Mouse (Mus musculus) Patski (cell line): ENCODE measurements around the gene Meioc. TPM values are rescaled to one million over a fixed set of nuclear protein-coding genes. Genes with fewer than 3 reads are reported as not detected.

Experiments used
- ATAC-seq: fragments of 100-300 bp; one replicate; pipeline ENCODE4 v1.8.0; 2021
- CTCF ChIA-PET: fragments of 350-600 bp; sonication (Branson Sonifier 250); formaldehyde crosslinking; loops from one replicate; lab custom pipeline; 2022; ENCODE audit warnings: inconsistent platforms; lab: Charles Lee
- POLR2A ChIA-PET: fragments of 350-600 bp; sonication (Branson Sonifier 250); formaldehyde crosslinking; loops from one replicate; lab custom pipeline; 2022; ENCODE audit warnings: antibody characterized with exemption, inconsistent platforms; lab: Charles Lee
- DNase-seq: peaks from one replicate; pipeline ENCODE4 v3.0.0-alpha.2; 2011; ENCODE audit warnings: low read depth, low spot score
- H3K27me3 ChIP-seq: fragments of 371-371 bp; one replicate; pipeline ENCODE4 v1.5.1; 2021
- CTCF ChIP-seq: fragments of 100-300 bp; IDR thresholded peaks from one replicate; pipeline ENCODE4 v1.5.1; 2021
- in situ Hi-C: fragments of 300-500 bp; cut with MboI; formaldehyde crosslinking; loops from 3 replicates; pipeline ENCODE4 v1.11.1; 2018; ENCODE audit warnings: low pct_unique_long_range_greater_than_20kb, mixed read lengths
- polyA plus RNA-seq: library from polyadenylated mRNA; unstranded; gene quantifications from one replicate; pipeline ENCODE4 v1.2.3, GENCODE M21; 2021

Meioc gene
- 0.09 TPM for polyA plus RNA-seq

- in situ Hi-C loops, result no loop called here
- DNase-seq, result no peak
- no peak for ATAC-seq
- no peak for TF ChIP-seq CTCF
- CTCF ChIA-PET, result no interaction called here
- POLR2A ChIA-PET, result no interaction called here
- peaks cover 12% of the 10 kb centered on the region for H3K27me3 ChIP-seq
Observed at GRCm38 (mm10) chr11:102663416-102663815, at the start of gene Meioc. Gene Meioc (plus strand): TSS chr11:102663716.

- DNase-seq, result no peak
- no peaks in the 10 kb centered on the region for H3K27me3 ChIP-seq
- POLR2A ChIA-PET, result no interaction called here
- ATAC-seq, result no peak
- in situ Hi-C loops, result no loop called here
- no peak for TF ChIP-seq CTCF
- CTCF ChIA-PET, result interaction anchor here (0.6 to 1.1 kb wide), 3 partner anchors 18 to 55 kb away, joined by 3 read pairs; no protein-coding TSS in a partner anchor
Observed at GRCm38 (mm10) chr11:102619449-102619848, 44.1 kb upstream of the Meioc start.

- CTCF ChIA-PET, result interaction anchor here (0.9 kb wide), 1 partner anchor 25 kb away, joined by 3 read pairs; no protein-coding TSS in a partner anchor
- POLR2A ChIA-PET, result interaction anchor here (0.6 to 0.9 kb wide), 2 partner anchors 16 to 21 kb away, joined by 3 read pairs; no protein-coding TSS in a partner anchor
- no peak for DNase-seq
- in situ Hi-C loops, result no loop called here
- no peaks in the 10 kb centered on the region for H3K27me3 ChIP-seq
- ATAC-seq, result no peak
- TF ChIP-seq CTCF, result no peak
Observed at GRCm38 (mm10) chr11:102623876-102624789, 39.4 kb upstream of the Meioc start.

GRCm38 (mm10) chr11:102624888-102625407 lies 38.6 kb upstream of the Meioc start:
- no peaks in the 10 kb centered on the region for H3K27me3 ChIP-seq
- ATAC-seq (no peak), DNase-seq (no peak)
- ChIA-PET POLR2A (interaction anchor here (0.9 kb wide), 2 partner anchors 20 to 407 kb away, joined by 3 to 5 read pairs; no protein-coding TSS in a partner anchor), CTCF (interaction anchor here (0.9 kb wide), 1 partner anchor 26 kb away, joined by 3 read pairs; no protein-coding TSS in a partner anchor)
- TF ChIP-seq CTCF, result no peak
- in situ Hi-C loops, result no loop called here

DNA sequence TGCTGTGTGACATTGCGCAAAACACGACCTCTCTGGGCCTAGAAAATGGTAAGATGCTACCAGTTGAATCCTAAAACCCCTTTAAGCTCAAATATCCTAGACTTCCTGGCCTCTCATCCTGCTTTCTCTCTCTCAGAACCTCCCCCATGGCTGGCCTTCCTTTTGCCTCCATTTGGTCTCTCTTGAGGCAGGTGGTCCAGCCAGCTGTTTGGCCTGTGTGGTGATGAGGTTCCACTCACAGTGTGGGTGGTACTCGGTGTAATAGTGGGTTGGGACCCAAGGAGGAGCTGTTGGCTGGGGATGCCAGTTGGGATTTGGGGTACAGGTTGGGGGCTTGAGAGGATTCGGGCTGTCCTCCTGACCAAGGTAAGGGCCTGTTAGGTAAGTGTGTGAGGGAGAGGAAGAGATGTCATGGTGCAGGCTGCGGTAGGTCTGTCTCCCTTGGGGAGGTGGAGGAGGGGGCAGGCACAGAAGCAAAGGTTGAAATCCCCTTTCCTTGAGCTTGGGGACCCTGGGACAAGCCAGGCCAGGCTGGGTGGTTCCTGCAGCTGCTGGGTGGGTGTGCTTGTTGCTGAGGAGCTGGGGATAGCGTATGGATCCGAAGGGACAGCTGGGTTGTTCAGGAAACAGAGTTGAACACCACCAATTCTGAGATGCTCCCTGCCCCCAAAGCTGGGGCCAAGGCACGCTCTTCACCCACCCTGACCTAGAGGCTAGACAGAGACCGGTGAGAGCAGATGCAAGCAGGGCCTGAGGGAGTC lies 36.2 kb upstream of the Meioc start:
- no peaks in the 10 kb centered on the region for H3K27me3 ChIP-seq
- in situ Hi-C loops, result no loop called here
- no peak for ATAC-seq
- no peak for DNase-seq
- ChIA-PET POLR2A (interaction anchor here (1.6 kb wide), 1 partner anchor 23 kb away, joined by 6 read pairs; the partner anchor contains the start of gene Fzd2), CTCF (interaction anchor here (0.5 to 1.8 kb wide), 5 partner anchors 9 to 50 kb away, joined by 3 to 4 read pairs (median 3); no protein-coding TSS in a partner anchor)
- TF ChIP-seq CTCF, result no peak

DNA sequence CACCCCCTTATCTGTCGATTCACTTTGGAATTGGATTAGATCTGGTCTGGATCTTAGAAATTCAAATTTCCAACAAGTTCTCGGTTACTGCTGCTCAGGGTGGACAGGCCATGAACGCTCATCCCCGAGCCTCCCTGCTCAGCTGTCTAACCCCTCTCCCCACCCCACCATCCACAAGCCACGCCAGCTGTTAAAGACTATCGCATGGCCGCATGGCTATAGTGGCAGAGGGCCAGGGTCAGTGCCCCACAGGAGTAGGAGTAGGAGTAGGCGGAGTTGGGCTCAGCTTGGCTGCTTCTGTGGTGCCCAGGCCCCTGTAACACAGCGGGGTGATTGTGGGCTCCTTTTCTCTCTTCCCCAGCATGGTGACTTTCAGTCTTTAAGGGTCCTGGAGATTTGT lies 35.0 kb upstream of the Meioc start:
- TF ChIP-seq CTCF, result no peak
- DNase-seq (no peak), ATAC-seq (no peak)

GRCm38 (mm10) chr11:102629375-102629774 lies 34.1 kb upstream of the Meioc start:
- TF ChIP-seq CTCF, result no peak
- in situ Hi-C loops, result no loop called here
- no peak for ATAC-seq
- no peak for DNase-seq
- H3K27me3 ChIP-seq, result no peaks in the 10 kb centered on the region
- ChIA-PET POLR2A (interaction anchor here (0.8 kb wide), 1 partner anchor 10 kb away, joined by 7 read pairs; no protein-coding TSS in a partner anchor), CTCF (interaction anchor here (1.1 kb wide), 1 partner anchor 14 kb away, joined by 3 read pairs; no protein-coding TSS in a partner anchor)

More for the DNA sequence above, 35.0 kb upstream of the Meioc start:
- ChIA-PET POLR2A (interaction anchor here (1.6 kb wide), 1 partner anchor 24 kb away, joined by 6 read pairs; the partner anchor contains the start of gene Fzd2), CTCF (interaction anchor here (1.1 to 1.3 kb wide), 2 partner anchors 15 to 22 kb away, joined by 3 read pairs; no protein-coding TSS in a partner anchor)
- in situ Hi-C loops, result no loop called here
- H3K27me3 ChIP-seq, result no peaks in the 10 kb centered on the region

GRCm38 (mm10) chr11:102630731-102631130 lies 32.8 kb upstream of the Meioc start:
- ATAC-seq (no peak), DNase-seq (no peak)
- no peaks in the 10 kb centered on the region for H3K27me3 ChIP-seq
- in situ Hi-C loops, result no loop called here
- POLR2A ChIA-PET, result no interaction called here
- TF ChIP-seq CTCF, result no peak
- CTCF ChIA-PET, result no interaction called here

GRCm38 (mm10) chr11:102631203-102631602 lies 32.3 kb upstream of the Meioc start:
- ATAC-seq (no peak), DNase-seq (no peak)
- in situ Hi-C loops, result no loop called here
- no peaks in the 10 kb centered on the region for H3K27me3 ChIP-seq
- no peak for TF ChIP-seq CTCF
- ChIA-PET CTCF (no interaction called here), POLR2A (no interaction called here)

- TF ChIP-seq CTCF, result no peak
- ChIA-PET POLR2A (interaction anchor here (0.9 kb wide), 1 partner anchor 26 kb away, joined by 3 read pairs; no protein-coding TSS in a partner anchor), CTCF (no interaction called here)
- H3K27me3 ChIP-seq, result no peaks in the 10 kb centered on the region
- DNase-seq, result no peak
- no peak for ATAC-seq
- in situ Hi-C loops, result no loop called here
Observed at GRCm38 (mm10) chr11:102632725-102633124, 30.8 kb upstream of the Meioc start.
